Mouse (Mus musculus): ENCODE results near the gene Fam222b.
"Not testable (repeated sequence)": the region's sequence is repeated elsewhere in the genome, so short reads cannot be mapped to it uniquely, and the experiment has no call there.

Fam222b gene

GRCm38 (mm10) chr11:78094504-78095143 is at the start of gene Fam222b:
Gene Fam222b (plus strand): TSS chr11:78094660.
- peak; percentile 96 for DNase-seq

DNA sequence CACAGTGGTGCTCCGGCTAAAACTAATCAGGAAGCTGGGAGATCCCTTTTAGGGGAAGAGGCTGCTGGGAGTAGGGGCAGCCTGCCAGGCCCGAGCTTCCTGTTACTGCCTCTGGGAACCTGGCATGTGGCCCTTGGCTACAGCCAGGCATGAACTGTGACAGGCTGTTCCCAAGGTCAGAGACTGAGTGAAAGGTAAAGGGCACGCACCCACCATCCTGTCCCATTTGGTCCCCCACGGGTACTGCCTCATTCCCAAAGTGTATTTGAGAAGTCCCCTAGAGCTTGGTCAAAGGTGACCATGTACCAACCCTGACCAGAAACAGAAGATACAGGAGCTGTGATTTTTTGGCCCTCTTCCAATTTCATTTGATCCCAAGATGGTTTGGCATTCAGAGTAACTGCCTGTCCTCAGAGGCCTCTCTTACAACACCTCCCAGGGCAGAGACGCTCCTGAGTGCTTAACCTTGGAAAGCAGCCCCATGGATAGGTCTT is 49.7 kb upstream of the Fam222b start:
- DNase-seq: peak; percentile 87

GRCm38 (mm10) chr11:78048637-78049036 is 45.8 kb upstream of the Fam222b start:
- DNase-seq: not testable (repeated sequence)

GRCm38 (mm10) chr11:78053078-78053477 is 41.4 kb upstream of the Fam222b start:
- DNase-seq: no peak

- no peak for DNase-seq
These were observed 37.5 kb upstream of the Fam222b start for GRCm38 (mm10) chr11:78056946-78057345.

GRCm38 (mm10) chr11:78059833-78060757 is 34.4 kb upstream of the Fam222b start:
- peak; percentile 94 for DNase-seq

DNA sequence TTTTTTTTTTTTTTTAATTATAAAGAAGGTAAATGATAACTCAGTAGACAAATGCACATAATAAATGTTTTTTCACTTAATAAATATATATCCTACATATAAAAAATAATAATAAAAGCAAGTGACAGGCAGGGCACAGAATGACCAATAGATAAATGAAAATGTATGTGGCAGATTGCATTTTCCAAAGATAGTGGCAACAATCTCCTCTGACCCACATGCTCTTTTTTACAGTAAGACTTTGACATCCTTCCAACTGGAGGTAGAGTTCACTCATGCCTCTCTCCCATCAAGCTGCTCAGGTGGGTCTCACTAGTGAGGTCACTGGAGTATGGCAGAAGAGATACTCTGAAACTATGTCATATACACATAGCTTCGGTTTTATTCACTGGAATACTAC is 31.9 kb upstream of the Fam222b start:
- no peak for DNase-seq

DNA sequence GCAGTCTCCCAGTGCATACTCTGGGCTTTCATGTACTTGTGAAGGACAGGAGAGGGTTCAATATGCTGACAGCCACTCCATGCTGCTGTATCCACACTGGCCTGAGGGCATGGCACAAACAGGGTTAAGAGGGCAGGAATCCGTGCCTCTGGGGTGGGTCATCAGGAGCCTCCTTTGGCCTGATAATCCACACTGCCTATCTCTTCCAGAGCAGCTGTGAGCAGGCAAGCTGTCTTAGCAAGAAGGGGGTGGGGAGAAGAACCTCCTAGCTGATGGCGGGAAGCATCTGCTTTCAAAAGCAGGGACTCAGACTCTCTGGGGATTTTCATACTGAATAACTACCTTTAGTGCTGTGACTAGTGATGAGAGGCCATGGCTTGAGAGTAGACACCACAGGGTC is 28.6 kb upstream of the Fam222b start:
- no peak for DNase-seq

DNA sequence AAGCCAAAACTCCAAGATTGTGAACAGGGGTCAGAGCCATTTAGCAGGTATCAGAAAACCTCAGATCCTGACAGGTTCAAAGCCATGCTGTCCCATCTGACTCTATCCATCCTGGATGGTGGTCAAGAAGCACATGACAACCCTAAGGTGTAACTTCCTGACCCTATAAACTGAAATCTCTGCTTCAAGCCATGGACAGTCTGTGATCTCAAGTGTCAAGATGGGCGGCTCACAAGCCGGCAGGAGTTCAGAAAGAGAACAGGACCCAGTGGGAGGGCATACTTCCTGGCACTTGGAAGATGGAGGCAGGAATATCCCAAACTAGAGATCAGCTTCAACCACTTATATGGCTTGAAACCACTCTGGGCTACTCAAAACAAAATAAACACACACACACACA is 27.8 kb upstream of the Fam222b start:
- DNase-seq: no peak

DNA sequence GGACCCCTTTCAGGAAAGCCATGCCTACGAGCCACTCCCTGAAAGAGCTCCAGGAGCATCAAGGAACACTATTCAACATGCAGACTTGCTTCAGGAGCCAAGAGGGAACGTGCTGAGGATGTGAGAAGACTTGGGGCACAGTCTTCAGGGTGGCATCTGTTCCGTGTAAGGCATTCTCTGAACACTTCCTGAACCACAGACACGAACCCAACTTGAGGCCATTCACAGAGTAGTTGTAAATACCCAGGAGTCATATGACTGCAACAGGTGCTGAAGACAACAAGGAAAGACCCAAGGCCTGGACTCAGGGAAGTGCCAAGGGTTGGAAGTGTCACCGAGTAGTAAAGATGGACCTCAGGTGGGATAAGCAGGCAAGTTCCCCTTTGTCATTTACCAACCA is 26.9 kb upstream of the Fam222b start:
- DNase-seq: no peak

- no peak for DNase-seq
These were observed 25.3 kb upstream of the Fam222b start for GRCm38 (mm10) chr11:78069130-78069529.

GRCm38 (mm10) chr11:78069646-78070045 is 24.8 kb upstream of the Fam222b start:
- DNase-seq: no peak

- DNase-seq: no peak
These were observed 22.5 kb upstream of the Fam222b start for GRCm38 (mm10) chr11:78071938-78072337.

GRCm38 (mm10) chr11:78072425-78073130 is 21.9 kb upstream of the Fam222b start:
- no peak for DNase-seq

- no peak for DNase-seq
These were observed 20.7 kb upstream of the Fam222b start for GRCm38 (mm10) chr11:78073577-78074276.

- DNase-seq: no peak
These were observed 20.2 kb upstream of the Fam222b start for GRCm38 (mm10) chr11:78074277-78074652.

GRCm38 (mm10) chr11:78074666-78075065 is 19.8 kb upstream of the Fam222b start:
- DNase-seq: no peak

- DNase-seq: peak; percentile 90
These were observed 14.2 kb upstream of the Fam222b start, which contains the start of gene Eral1 for GRCm38 (mm10) chr11:78079961-78080921. Gene Eral1 (minus strand): TSS chr11:78080383.

GRCm38 (mm10) chr11:78083595-78083994 is 10.9 kb upstream of the Fam222b start:
- no peak for DNase-seq

GRCm38 (mm10) chr11:78086925-78087479 is 7.5 kb upstream of the Fam222b start:
- no peak for DNase-seq

DNA sequence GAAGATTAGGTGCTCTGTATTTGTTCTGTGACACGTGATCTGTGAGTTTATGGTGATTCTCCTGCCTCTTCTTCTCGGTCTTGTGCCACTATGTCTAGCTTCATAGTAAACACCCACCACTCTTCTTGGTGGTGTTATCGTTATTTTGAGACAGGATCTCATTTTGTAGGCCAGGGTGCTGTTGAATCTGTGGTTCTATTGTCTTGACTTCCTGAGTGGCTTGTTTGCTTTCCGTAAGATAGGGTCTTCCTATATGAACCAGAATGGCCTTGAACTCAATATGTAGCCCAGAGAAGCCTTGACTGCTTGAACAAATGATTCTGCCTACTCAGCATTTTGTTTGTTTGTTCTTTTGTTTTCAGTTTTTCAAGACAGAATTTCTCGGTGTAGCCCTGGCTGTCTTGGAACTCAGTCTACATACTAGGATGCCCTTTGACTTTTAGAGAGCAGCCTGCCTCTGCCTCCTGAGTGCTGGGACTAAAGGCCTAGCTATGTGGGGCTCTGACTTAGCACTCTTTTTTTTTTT is 6.6 kb upstream of the Fam222b start:
- DNase-seq: no peak
